Mouse (Mus musculus) CD8-positive naive resting alpha-beta T cell, adult 2 months (primary cell): ENCODE measurements around the gene Wnt5a.

ENCODE experiments used
- DNase-seq, 2 experiments: peaks; one replicate each; pipeline ENCODE4 v3.0.0; 2022; ENCODE audit warnings: low read depth in 2 of 2, low spot score in 2 of 2

Gene Wnt5a

GRCm38 (mm10) chr14:28504101-28505050 is at the start of gene Wnt5a:
Gene Wnt5a (plus strand): TSS chr14:28504750.
- no peak for DNase-seq

- no peak for DNase-seq
These were observed 48.0 kb upstream of the Wnt5a start for GRCm38 (mm10) chr14:28456372-28457076.

- DNase-seq: no peak
These were observed 47.1 kb upstream of the Wnt5a start for GRCm38 (mm10) chr14:28457428-28457827.

- DNase-seq: no peak
These were observed 36.6 kb upstream of the Wnt5a start for GRCm38 (mm10) chr14:28467956-28468355.

GRCm38 (mm10) chr14:28469696-28470095 is 34.9 kb upstream of the Wnt5a start:
- no peak for DNase-seq

- DNase-seq: no peak
These were observed 34.3 kb upstream of the Wnt5a start for GRCm38 (mm10) chr14:28470212-28470611.

GRCm38 (mm10) chr14:28475012-28475411 is 29.5 kb upstream of the Wnt5a start:
- DNase-seq: no peak

GRCm38 (mm10) chr14:28475421-28475820 is 29.1 kb upstream of the Wnt5a start:
- no peak for DNase-seq

- no peak for DNase-seq
These were observed 27.8 kb upstream of the Wnt5a start for GRCm38 (mm10) chr14:28476746-28477145.

- no peak for DNase-seq
These were observed 23.7 kb upstream of the Wnt5a start for GRCm38 (mm10) chr14:28480866-28481265.

- no peak for DNase-seq
These were observed 10.7 kb upstream of the Wnt5a start for GRCm38 (mm10) chr14:28493806-28494205.

- no peak for DNase-seq
These were observed 10.3 kb upstream of the Wnt5a start for GRCm38 (mm10) chr14:28494273-28494672.

GRCm38 (mm10) chr14:28501216-28501878 is 3.2 kb upstream of the Wnt5a start:
- DNase-seq: no peak

- DNase-seq: no peak
These were observed 1.3 kb upstream of the Wnt5a start for GRCm38 (mm10) chr14:28503276-28503675.

GRCm38 (mm10) chr14:28505051-28505585 is 568 bp downstream of the Wnt5a start:
- no peak for DNase-seq

GRCm38 (mm10) chr14:28505586-28506375 is 1.2 kb downstream of the Wnt5a start:
- no peak for DNase-seq

GRCm38 (mm10) chr14:28506376-28506831 is 1.9 kb downstream of the Wnt5a start:
- no peak for DNase-seq

GRCm38 (mm10) chr14:28507011-28507410 is 2.5 kb downstream of the Wnt5a start:
- DNase-seq: no peak

GRCm38 (mm10) chr14:28507471-28507870 is 2.9 kb downstream of the Wnt5a start:
- no peak for DNase-seq
